Mouse (Mus musculus) MEL (cell line): ENCODE data around the gene Ikzf3.

Source experiments
- CHD1 ChIP-seq: IDR thresholded peaks from 2 replicates; pipeline ENCODE4 v1.6.1; 2012; ENCODE audit warnings: low read depth, mild to moderate bottlenecking, inconsistent platforms, low read length, improper control_type of control experiment
- CHD2 ChIP-seq: IDR thresholded peaks from 2 replicates; pipeline ENCODE4 v1.6.1; 2011; ENCODE audit warnings: low read length, improper control_type of control experiment
- CTCF ChIP-seq, 3 experiments: IDR thresholded peaks in 2 of 3; conservative IDR thresholded peaks in 1 of 3; 2 replicates each; pipeline ENCODE4 v1.5.1; 2011 to 2012; ENCODE audit warnings: low read length in 3 of 3, low read depth in 2 of 3, mild to moderate bottlenecking in 2 of 3, improper control_type of control experiment in 1 of 3, inconsistent platforms in 1 of 3, mixed read lengths in 1 of 3, moderate library complexity in 1 of 3; ENCODE audit not compliant: control insufficient read depth in 1 of 3, insufficient read depth in 1 of 3, poor library complexity in 1 of 3, severe bottlenecking in 1 of 3
- ELF1 ChIP-seq: IDR thresholded peaks from 2 replicates; pipeline ENCODE4 v1.6.1; 2014; ENCODE audit warnings: low read depth, mild to moderate bottlenecking, inconsistent platforms, low read length, improper control_type of control experiment, moderate library complexity
- MAX ChIP-seq: IDR thresholded peaks from 2 replicates; pipeline ENCODE4 v1.6.1; 2011; ENCODE audit warnings: low read length, improper control_type of control experiment
- RCOR1 ChIP-seq: IDR thresholded peaks from 2 replicates; pipeline ENCODE4 v1.6.1; 2012; ENCODE audit warnings: low read depth, mild to moderate bottlenecking, inconsistent platforms, low read length, improper control_type of control experiment
- TCF12 ChIP-seq: IDR thresholded peaks from 2 replicates; pipeline ENCODE4 v1.6.1; 2014; ENCODE audit warnings: low read depth, mild to moderate bottlenecking, inconsistent platforms, low read length, improper control_type of control experiment, moderate library complexity

GRCm38 (mm10) chr11:98479940-98480497, 65.8 kb downstream of the Ikzf3 start:
- no peak for TF ChIP-seq CHD1
- no peak for TF ChIP-seq CTCF (IDR thresholded peaks at IDR 0.05 in 2 of 3, conservative IDR thresholded peaks at IDR 0.05 in 1 of 3; ENCODE audit: control insufficient read depth in 1 of 3, insufficient read depth in 1 of 3, low read depth in 2 of 3, low read length in 3 of 3, poor library complexity in 1 of 3, severe bottlenecking in 1 of 3)
- no peak for TF ChIP-seq ELF1
- no peak for TF ChIP-seq CHD2
- TF ChIP-seq RCOR1, result no peak
- TF ChIP-seq TCF12, result no peak
- no peak for TF ChIP-seq MAX
